Comparison of ENCODE assay signal across 9 mouse cellular contexts in genomic region chr8:104569559-104569958, GRCm38 (mm10). TPM values are rescaled to one million over a fixed set of nuclear protein-coding genes. Genes with fewer than 3 reads are reported as not detected.
DNase-seq lines count a peak whose midpoint lies in the region; ATAC-seq lines count a peak whose summit lies in the region.
"Had no signal": no experiment of that assay in that cellular context is flagged by ENCODE, and none has a peak within 500 bp of the region (broad histone marks: within the 10 kb centered on the region; RNA-seq: fewer than 3 reads in every experiment).

No protein-coding gene starts in this region.

- no peak for ATAC-seq in kidney, embryonic 15.5 days (replicated peaks; ENCODE audit: low FRiP score)

- peak; percentile 57 for DNase-seq in kidney, adult 11 months
- DNase-seq in ES-CJ7 (ENCODE audit: low read depth, low spot score) = peak; percentile 84
- peak; percentile 42 for DNase-seq in adrenal gland, postnatal 25 days
- DNase-seq in kidney, postnatal 4 days = peak; percentile 63 to 68
- no peak for DNase-seq in urinary bladder, adult 2 months (ENCODE audit: low spot score)
- DNase-seq in thymus, postnatal 10 days (ENCODE audit: low spot score in 2 of 2) = no peak
- DNase-seq in spleen, postnatal 14 days (ENCODE audit: low spot score in 2 of 2) = no peak

- H3K36me3 ChIP-seq in kidney, embryonic 15.5 days = no peaks in the 10 kb centered on the region

- H3K4me3 ChIP-seq in kidney, embryonic 15.5 days (replicated peaks) = no peak overlapping the region

- 40% methylated on average over 1 of the region's 1 CpGs for WGBS in kidney, embryonic 15.5 days

- no peaks in the 10 kb centered on the region for H3K9me3 ChIP-seq in kidney, embryonic 15.5 days (replicated peaks)

- H3K27me3 ChIP-seq in kidney, embryonic 15.5 days = no peaks in the 10 kb centered on the region

- peaks cover 10% of the 10 kb centered on the region for H3K4me1 ChIP-seq in kidney, embryonic 15.5 days

- H3K4me2 ChIP-seq in kidney, embryonic 15.5 days = no peak overlapping the region

- H3K9ac ChIP-seq in kidney, embryonic 15.5 days = no peak overlapping the region

- H3K27ac ChIP-seq in kidney, embryonic 15.5 days = no peak overlapping the region

RNA-seq across cellular contexts. Expression of gene Pdp2, which starts 21.7 kb away (rescaled TPM):
- polyA plus RNA-seq in kidney, embryonic 15.5 days (2015; fragmentation: Nextera tagmentation; extraction: Ambion mirVana) = 17.8 and 18.7 TPM in 2 replicates
- total RNA-seq in adrenal gland, postnatal 25 days (2021) = 31.0 and 32.4 TPM in 2 replicates
- 6.1 and 7.2 TPM in 2 replicates for polyA plus RNA-seq in urinary bladder, adult 2 months (2012; rRNA removed)

RNA-seq across cellular contexts. Expression of gene Car7, which starts 35.1 kb away (rescaled TPM):
- 2.3 and 2.4 TPM in 2 replicates for polyA plus RNA-seq in kidney, embryonic 15.5 days (2015; fragmentation: Nextera tagmentation; extraction: Ambion mirVana)
- 2.3 and 2.6 TPM in 2 replicates for total RNA-seq in adrenal gland, postnatal 25 days (2021)
- 3.5 and 4.7 TPM in 2 replicates for polyA plus RNA-seq in urinary bladder, adult 2 months (2012; rRNA removed)

RNA-seq across cellular contexts. Expression of gene Nae1, which starts 35.1 kb away (rescaled TPM):
- polyA plus RNA-seq in kidney, embryonic 15.5 days (2015; fragmentation: Nextera tagmentation; extraction: Ambion mirVana) = 105 and 115 TPM in 2 replicates
- 39.4 and 43.1 TPM in 2 replicates for total RNA-seq in adrenal gland, postnatal 25 days (2021)
- polyA plus RNA-seq in urinary bladder, adult 2 months (2012; rRNA removed) = 56.2 and 71.4 TPM in 2 replicates

RNA-seq across cellular contexts. Expression of gene Cdh16, which starts 54.6 kb away (rescaled TPM):
- 238 and 241 TPM in 2 replicates for polyA plus RNA-seq in kidney, embryonic 15.5 days (2015; fragmentation: Nextera tagmentation; extraction: Ambion mirVana)
- total RNA-seq in adrenal gland, postnatal 25 days (2021) = not detected in 2 replicates
- polyA plus RNA-seq in urinary bladder, adult 2 months (2012; rRNA removed) = not detected in 2 replicates

RNA-seq across cellular contexts. Expression of gene Terb1, which starts 59.8 kb away (rescaled TPM):
- polyA plus RNA-seq in kidney, embryonic 15.5 days (2015; fragmentation: Nextera tagmentation; extraction: Ambion mirVana) = 0.32 and 0.48 TPM in 2 replicates
- total RNA-seq in adrenal gland, postnatal 25 days (2021) = not detected in 2 replicates
- 0.47 and 0.54 TPM in 2 replicates for polyA plus RNA-seq in urinary bladder, adult 2 months (2012; rRNA removed)
- polyA plus RNA-seq: heart, embryonic 14.5 days had no signal

Comparison
In these comparisons a context has a peak if more than half of its experiments do, and no peak if none do; other contexts are left out.
1. DNase-seq: peak in kidney, adult 11 months (single experiment), ES-CJ7 (single experiment), adrenal gland, postnatal 25 days (single experiment) and kidney, postnatal 4 days (2 of 2); none in urinary bladder, adult 2 months (single experiment), thymus, postnatal 10 days (0 of 2) and spleen, postnatal 14 days (0 of 2).